Mouse (Mus musculus): ENCODE results near the gene Trim29. TPM values are rescaled to one million over a fixed set of nuclear protein-coding genes. Genes with fewer than 3 reads are reported as not detected.

Trim29 gene
- polyA plus RNA-seq, 1 experiment, result 0.18 TPM

- Histone ChIP-seq H3K27me3 (ENCODE audit: control insufficient read depth, insufficient read depth, low read length) (no peaks in the 10 kb centered on the region), H3K27ac (ENCODE audit: insufficient read depth, low read length) (no peak overlapping the region), H3K4me1 (ENCODE audit: control insufficient read depth, insufficient read depth, low read length) (no peaks in the 10 kb centered on the region), H3K4me3 (replicated peaks; ENCODE audit: insufficient read depth, low read depth, low read length) (no peak overlapping the region)
- no peak for DNase-seq
- TF ChIP-seq CTCF (IDR thresholded peaks at IDR 0.05; ENCODE audit: borderline replicate concordance, insufficient read depth, low read depth, low read length) (no peak), POLR2A (IDR thresholded peaks at IDR 0.05; ENCODE audit: borderline replicate concordance, insufficient read depth, low read length) (no peak)
- 15% methylated on average over 15 of the region's 15 CpGs for WGBS
Measured at GRCm38 (mm10) chr9:43358591-43359323, 48.1 kb downstream of the Trim29 start.

- TF ChIP-seq CTCF (IDR thresholded peaks at IDR 0.05; ENCODE audit: borderline replicate concordance, insufficient read depth, low read depth, low read length) (no peak), POLR2A (IDR thresholded peaks at IDR 0.05; ENCODE audit: borderline replicate concordance, insufficient read depth, low read length) (no peak)
- H3K4me1 ChIP-seq (ENCODE audit: control insufficient read depth, insufficient read depth, low read length), result no peaks in the 10 kb centered on the region
- DNase-seq, result no peak
- H3K27ac ChIP-seq (ENCODE audit: insufficient read depth, low read length), result no peak overlapping the region
- WGBS, result 93% methylated on average over 3 of the region's 3 CpGs
- no peak overlapping the region for H3K4me3 ChIP-seq (replicated peaks; ENCODE audit: insufficient read depth, low read depth, low read length)
- H3K27me3 ChIP-seq (ENCODE audit: control insufficient read depth, insufficient read depth, low read length), result no peaks in the 10 kb centered on the region
Measured at GRCm38 (mm10) chr9:43368781-43369180, 58.1 kb downstream of the Trim29 start.

GRCm38 (mm10) chr9:43383871-43384270, 73.2 kb downstream of the Trim29 start:
- Histone ChIP-seq H3K4me3 (replicated peaks; ENCODE audit: insufficient read depth, low read depth, low read length) (no peak overlapping the region), H3K27ac (ENCODE audit: insufficient read depth, low read length) (no peak overlapping the region), H3K27me3 (ENCODE audit: control insufficient read depth, insufficient read depth, low read length) (no peaks in the 10 kb centered on the region), H3K4me1 (ENCODE audit: control insufficient read depth, insufficient read depth, low read length) (no peaks in the 10 kb centered on the region)
- DNase-seq, result no peak
- TF ChIP-seq CTCF (IDR thresholded peaks at IDR 0.05; ENCODE audit: borderline replicate concordance, insufficient read depth, low read depth, low read length) (no peak), POLR2A (IDR thresholded peaks at IDR 0.05; ENCODE audit: borderline replicate concordance, insufficient read depth, low read length) (no peak)
- 20% methylated on average over 4 of the region's 4 CpGs for WGBS

- TF ChIP-seq CTCF (IDR thresholded peaks at IDR 0.05; ENCODE audit: borderline replicate concordance, insufficient read depth, low read depth, low read length) (no peak), POLR2A (IDR thresholded peaks at IDR 0.05; ENCODE audit: borderline replicate concordance, insufficient read depth, low read length) (no peak)
- no peaks in the 10 kb centered on the region for H3K27me3 ChIP-seq (ENCODE audit: control insufficient read depth, insufficient read depth, low read length)
- WGBS, result 19% methylated on average over 3 of the region's 3 CpGs
- DNase-seq, result no peak
- no peaks in the 10 kb centered on the region for H3K4me1 ChIP-seq (ENCODE audit: control insufficient read depth, insufficient read depth, low read length)
- no peak overlapping the region for H3K27ac ChIP-seq (ENCODE audit: insufficient read depth, low read length)
- H3K4me3 ChIP-seq (replicated peaks; ENCODE audit: insufficient read depth, low read depth, low read length), result no peak overlapping the region
Measured at GRCm38 (mm10) chr9:43384400-43384799, 73.8 kb downstream of the Trim29 start.

Other genes with a start within 250 kb of the Trim29 start
- 61.0 and 63.7 TPM in 2 replicates for gene Arhgef12, start 203.6 kb upstream of the Trim29 start, polyA plus RNA-seq (2012; rRNA removed)
- gene Tmem136, start 194.3 kb upstream of the Trim29 start, polyA plus RNA-seq (2012; rRNA removed), result 17.4 and 18.3 TPM in 2 replicates
- 0.07 and 0.10 TPM in 2 replicates for gene Pou2f3, start 100.5 kb upstream of the Trim29 start, polyA plus RNA-seq (2012; rRNA removed)
- gene Oaf, start 70.9 kb upstream of the Trim29 start, polyA plus RNA-seq (2012; rRNA removed), result 5.2 and 6.3 TPM in 2 replicates